Mouse (Mus musculus) ZHBTc4 (cell line): ENCODE measurements at regions not wholly inside any gene's neighbourhood (a gene's known extent, or its start where the extent isn't known, plus 50 kb on each side); places are given as distances from the start of the nearest gene placed in this dataset.

Experiments used
- DNase-seq: peaks from one replicate; pipeline ENCODE4 v3.0.0-alpha.2; 2011; ENCODE audit warnings: low read depth, low spot score

DNA sequence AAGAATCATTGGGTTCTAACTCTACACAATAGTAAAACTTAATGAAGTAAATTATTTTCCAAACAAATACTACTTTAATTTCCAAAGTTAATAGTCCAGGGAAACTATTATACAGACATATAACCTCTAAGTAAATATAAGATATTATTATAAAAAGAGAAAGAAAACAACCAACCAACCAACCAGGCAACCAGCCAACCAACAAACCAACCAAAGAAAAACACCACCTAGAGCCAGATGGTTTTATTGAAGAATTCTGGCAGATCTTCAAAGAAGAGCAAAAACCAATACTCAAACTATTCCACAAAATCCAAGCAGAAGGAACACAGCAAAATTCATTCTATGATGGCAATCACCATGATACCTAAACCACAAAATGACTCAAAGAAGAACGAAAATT lies 1418.0 kb upstream of the Pabpc4l start:
- DNase-seq: no peak

DNA sequence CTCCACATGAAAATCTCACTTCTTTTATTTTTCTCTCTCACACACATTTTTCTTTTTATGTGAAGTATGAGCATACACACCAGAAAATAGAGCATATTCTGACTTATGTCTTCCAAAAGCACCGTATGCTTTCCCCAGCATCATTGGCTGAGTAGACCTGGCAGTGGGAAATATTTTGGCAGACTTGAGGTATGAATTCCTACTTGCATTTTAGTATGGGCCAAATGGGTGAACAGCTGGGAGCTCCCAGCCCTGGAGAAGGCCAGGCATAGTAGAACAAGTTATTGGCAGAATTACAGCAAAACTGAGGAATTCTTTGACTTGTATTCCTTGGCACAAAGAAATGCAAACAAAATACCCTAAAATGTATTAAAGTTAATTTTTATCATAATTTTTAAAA lies 1415.6 kb upstream of the Pabpc4l start:
- DNase-seq: no peak

DNA sequence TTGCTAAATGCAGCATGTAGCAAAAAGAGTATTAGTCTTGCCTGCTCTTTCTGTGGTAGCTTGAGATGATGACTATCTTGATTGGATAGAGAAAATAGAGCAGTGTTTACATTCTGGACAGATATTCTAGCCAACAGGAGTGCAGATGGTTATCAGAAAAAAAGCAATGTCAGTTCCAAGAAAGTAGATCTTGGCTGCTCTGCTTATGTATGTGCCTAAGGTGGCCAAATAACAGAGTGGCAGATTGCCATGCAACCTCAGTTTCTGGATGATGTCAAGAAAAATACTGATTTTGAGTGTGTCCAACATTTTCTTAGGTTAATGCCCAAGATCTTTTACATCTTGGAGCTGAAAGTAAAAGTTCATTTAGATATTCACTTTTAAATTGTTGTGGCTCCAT lies 1397.6 kb upstream of the Pabpc4l start:
- DNase-seq: no peak

DNA sequence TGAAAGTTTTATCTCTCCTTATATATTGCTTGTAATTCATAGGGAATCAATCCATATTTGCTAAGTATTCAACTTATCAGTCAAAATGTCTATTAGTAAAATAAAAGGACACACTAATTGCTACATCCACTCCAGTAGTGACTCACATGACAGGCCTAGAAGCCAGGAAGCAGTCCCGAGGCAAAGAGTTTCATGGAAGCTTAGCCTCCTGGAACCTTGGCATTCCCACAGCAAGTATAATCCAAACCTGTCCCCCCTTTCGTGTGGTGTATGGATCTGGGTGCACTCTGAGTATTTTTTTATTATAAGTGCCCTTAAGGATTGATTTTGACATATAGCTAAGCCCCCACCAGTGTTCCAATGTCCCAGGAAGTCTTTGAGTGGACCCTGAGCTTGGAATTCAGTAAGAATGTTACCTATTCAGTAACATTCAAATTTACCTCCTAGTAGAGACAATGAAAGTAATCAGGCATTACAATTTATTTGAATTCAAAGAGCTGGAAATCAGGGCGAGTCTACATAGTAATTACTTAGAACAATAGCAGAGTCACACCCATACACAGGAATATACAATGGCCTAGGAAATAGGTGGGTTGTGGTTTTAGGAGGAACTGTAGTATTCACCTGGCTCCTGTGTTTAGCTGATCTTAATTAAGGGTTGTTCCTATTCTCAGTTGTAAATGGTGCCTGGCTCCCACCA lies 1388.7 kb upstream of the Pabpc4l start:
- peak; percentile 67 for DNase-seq

DNA sequence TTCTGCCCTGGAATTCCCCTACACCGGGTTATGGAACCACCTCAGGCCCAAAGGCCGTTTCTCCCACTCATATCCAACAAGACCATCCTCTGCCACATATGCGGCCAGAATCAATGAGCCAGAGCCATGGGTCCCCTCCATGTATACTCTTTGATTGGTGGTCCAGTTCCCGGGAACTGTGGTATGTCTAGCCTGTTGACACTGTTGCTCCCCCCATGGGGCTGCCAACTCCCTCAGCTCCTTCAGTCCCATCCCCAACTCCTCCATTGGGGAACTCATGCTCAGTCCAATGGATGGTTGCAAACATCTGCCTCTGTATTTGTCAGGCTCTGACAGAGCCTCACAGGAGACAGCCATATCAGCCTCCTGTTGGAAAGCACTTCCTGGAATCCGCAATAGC lies 1370.3 kb upstream of the Pabpc4l start:
- no peak for DNase-seq

DNA sequence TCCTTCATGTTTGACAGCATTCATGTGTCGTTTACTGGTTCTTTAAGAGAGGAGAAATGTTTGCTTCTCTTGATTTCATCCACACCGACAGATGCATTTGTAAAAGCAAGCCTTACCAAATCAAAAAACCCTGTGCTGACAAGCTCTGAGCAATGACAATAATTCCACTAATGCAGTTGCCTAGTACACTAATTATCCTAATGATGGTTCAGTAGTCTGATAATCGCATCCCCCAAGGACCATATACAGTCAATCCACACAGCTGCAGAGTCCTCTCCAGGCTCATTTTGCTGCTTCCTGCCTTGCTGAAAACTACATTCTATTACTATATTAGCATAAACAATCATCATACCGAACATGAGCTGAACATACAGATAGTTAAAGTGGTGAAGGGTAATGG lies 1369.5 kb upstream of the Pabpc4l start:
- no peak for DNase-seq
